Mouse (Mus musculus) ES-CJ7 (cell line): ENCODE measurements around the gene Icosl.
A peak's percentile ranks its signal among the peaks of the same experiment; 100 is the strongest.
"Not testable (repeated sequence)": the region's sequence is repeated elsewhere in the genome, so short reads cannot be mapped to it uniquely, and the experiment has no call there.

Experiments
- DNase-seq: peaks from one replicate; pipeline ENCODE4 v3.0.0; 2011; ENCODE audit warnings: low read depth, low spot score

The Icosl gene

DNA sequence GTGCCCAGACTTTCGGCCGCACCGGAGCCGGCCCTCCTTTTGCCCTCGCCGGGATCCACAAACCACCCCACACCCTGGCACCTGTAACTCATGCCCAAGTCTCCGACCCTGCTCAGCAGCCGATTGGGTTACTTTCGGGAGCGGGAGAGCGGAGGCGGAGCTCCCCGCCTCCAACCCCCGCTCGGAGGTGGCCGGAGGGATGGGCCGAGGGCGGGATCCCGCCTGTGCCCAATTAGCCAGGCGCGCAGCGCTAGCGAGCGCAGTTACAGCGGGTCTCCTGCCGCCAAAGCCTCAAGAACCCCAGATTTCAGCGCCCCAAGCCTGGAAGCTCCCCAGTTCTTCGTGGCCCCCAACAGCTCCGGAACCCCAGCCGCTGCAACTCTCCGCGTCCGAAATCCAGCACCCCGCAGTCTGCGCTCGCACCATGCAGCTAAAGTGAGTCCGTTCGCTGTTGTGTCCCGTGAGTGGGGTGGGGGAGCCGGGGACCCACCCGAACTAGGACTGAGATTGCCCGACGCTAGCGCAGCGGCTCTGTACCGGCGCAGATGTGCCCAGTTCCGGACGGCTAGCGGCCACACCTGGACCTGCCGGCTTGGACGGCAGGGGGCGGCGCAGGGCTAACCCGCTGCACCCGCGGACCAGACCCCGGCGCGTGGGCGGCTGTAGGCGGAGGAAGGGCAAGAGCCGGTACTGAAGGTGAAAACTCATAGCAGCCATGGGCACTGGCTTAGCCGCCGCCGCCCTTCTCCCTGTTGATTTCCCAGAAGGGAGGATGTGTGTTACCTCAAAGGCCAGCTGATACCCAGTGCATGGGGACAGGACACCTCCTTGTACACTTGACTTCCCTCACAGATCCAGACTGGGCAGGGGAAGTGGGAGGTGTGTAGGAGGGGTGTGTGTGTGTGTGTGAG lies at the start of gene Icosl:
Gene Icosl, plus strand, starts transcription at position 202 of the 911 bp plus-strand sequence.
- DNase-seq: peak; percentile 64

- not testable (repeated sequence) for DNase-seq
Measured at GRCm38 (mm10) chr10:78019984-78020383, 49.1 kb upstream of the Icosl start.

DNA sequence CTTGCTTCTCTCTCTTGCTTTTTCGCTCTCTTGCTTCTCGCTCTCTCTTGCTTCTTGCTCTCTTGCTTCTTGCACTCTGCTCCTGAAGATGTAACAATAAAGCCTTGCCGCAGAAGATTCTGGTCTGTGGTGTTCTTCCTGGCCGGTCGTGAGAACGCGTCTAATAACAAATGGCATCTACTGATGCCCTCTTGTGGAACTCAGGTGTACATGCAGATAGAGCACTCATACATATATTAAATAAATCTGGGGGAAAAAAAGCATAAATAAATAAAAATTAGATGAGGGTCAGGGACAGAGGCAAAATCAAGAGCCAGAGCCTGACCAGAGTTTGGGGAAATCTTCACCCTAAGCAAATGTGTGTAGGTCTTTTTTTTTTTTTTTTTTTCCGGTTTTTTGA lies 43.6 kb upstream of the Icosl start:
- DNase-seq: not testable (repeated sequence)

GRCm38 (mm10) chr10:78028129-78028528 lies 41.0 kb upstream of the Icosl start:
- peak; percentile 88 for DNase-seq

GRCm38 (mm10) chr10:78029080-78029479 lies 40.0 kb upstream of the Icosl start:
- DNase-seq: no peak

DNA sequence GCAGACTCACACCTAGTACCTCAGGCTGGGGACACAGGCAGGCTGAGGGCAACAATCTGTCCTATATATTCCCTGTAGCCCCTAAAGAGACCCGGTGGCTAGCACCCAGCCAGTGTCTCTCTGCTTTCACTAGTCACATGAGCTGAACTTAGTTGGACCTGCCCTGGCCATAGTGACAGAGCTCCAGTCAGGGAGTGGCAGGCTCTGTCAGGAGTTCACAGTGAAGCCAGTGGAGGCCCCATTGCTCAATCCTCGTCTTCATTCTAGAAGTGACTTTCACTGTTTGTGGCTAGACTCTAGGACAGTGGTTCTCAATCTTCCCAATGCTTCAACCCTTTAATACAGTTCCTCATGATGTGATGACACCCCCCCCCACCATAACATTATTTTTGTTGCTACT lies 37.1 kb upstream of the Icosl start:
- DNase-seq: no peak

DNA sequence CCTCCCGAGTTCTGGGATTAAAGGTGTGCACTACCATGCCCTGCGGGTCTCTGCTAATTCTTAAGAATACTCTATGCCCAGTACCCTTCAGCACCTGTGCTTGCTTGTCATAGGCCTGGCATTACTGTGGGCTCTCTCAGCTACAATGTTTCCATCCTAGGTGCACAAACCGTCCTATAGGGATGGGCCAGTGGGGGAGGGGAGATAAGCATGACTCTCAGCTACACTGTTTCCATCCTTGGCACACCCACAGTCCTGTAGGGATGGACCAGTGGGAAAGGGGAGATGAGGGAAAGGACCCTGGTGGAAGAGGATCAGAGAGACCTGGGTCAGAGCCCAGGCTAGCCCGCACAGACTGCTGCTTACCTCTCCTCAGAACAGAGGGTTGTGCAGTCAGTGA lies 32.0 kb upstream of the Icosl start:
- no peak for DNase-seq

GRCm38 (mm10) chr10:78041647-78042046 lies 27.5 kb upstream of the Icosl start, which contains the start of gene Dnmt3l:
Gene Dnmt3l (plus strand): TSS chr10:78041947.
- no peak for DNase-seq

DNA sequence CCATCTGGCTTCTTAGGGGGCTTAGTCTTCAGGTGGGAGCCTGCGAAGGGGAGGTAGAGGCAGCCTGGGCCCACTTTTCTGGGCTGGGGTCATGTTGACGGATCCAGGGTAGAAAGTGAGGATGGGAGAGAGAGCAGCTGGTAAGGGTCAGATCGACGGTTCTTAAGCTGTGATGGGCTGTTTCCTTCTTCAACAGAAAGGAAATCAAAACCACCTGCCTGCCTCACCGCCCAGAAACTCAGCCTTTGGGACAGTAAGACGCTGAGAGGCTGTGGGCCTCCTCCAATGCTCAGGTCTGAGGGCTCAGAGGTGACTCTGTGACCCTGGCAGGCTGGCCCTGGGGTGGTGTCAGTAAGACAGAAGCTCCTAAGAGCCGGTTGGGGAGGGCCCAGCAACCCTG lies 27.0 kb upstream of the Icosl start:
- no peak for DNase-seq

DNA sequence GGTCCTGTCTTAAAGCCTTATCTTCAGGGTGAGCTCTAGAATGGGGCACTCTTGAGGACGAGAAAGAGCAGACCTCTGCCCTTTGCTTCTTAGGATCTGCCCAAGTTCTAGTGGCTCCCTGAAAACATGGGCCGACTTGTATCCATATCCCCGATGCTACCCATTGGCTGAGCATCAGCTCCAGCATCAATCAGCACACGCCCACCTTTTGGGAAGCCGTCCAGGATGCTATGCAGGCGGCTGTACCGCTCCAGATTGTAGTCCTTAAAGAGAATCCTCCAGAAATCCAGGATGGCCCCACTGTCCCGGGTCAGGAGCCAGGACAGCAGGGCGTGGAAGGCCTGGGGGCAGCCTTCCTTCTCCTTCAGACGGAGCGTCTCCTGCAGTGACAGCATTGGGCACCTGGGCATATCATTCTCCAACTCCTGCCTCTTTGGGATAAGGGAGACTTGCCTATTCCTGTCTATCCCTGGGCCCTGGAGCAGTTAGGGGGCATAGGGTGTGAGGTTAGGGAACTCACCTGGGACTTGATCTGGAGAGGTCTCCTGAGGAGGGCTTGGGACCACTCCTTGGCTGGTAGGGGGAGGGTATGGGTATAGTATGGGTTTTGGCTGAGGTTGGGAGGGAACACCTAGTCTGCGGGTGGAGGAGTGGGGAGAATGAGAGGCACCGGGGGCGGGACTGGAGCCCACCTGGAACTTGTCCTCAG lies 26.3 kb upstream of the Icosl start:
- DNase-seq: no peak

- DNase-seq: peak; percentile 86
Measured at GRCm38 (mm10) chr10:78043406-78043836, 25.7 kb upstream of the Icosl start, which contains the start of gene Aire. Gene Aire (minus strand): TSS chr10:78043610.

GRCm38 (mm10) chr10:78044531-78044930 lies 24.6 kb upstream of the Icosl start:
- no peak for DNase-seq

- no peak for DNase-seq
Measured at GRCm38 (mm10) chr10:78046388-78046787, 22.7 kb upstream of the Icosl start.

DNA sequence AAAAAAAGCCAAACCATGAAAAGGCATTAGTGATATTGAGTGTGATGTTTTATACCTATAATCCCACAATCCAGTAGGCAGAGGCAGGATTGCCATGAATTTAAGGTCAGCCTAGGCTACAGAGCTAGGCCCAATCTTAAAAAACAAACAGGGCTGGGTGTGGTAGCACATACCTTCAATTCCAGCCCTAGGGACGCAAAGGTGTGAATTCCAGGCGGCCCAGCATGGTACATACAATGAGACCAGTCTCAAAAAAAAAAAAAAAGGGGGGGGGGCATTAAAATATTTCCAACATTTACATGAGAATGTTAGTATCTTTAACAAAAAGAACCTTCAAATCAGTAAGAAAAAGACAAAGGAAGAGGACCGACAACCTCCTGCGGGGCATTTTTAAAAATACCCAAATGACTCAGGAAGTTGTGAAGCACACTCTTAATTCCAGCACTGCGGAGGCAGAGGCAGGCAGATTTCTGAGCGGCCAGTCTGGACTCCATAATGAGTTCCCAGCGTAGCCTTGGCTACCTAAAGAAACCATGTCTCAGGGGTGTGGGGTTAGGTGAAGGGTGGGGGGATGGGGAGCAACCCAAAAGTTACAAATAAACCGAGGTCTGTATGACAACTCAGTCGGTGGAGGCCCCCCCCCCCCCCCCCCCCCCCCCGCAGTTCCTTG lies 20.9 kb upstream of the Icosl start:
- peak; percentile 91 for DNase-seq

GRCm38 (mm10) chr10:78049519-78050035 lies 19.5 kb upstream of the Icosl start:
- peak; percentile 89 for DNase-seq

DNA sequence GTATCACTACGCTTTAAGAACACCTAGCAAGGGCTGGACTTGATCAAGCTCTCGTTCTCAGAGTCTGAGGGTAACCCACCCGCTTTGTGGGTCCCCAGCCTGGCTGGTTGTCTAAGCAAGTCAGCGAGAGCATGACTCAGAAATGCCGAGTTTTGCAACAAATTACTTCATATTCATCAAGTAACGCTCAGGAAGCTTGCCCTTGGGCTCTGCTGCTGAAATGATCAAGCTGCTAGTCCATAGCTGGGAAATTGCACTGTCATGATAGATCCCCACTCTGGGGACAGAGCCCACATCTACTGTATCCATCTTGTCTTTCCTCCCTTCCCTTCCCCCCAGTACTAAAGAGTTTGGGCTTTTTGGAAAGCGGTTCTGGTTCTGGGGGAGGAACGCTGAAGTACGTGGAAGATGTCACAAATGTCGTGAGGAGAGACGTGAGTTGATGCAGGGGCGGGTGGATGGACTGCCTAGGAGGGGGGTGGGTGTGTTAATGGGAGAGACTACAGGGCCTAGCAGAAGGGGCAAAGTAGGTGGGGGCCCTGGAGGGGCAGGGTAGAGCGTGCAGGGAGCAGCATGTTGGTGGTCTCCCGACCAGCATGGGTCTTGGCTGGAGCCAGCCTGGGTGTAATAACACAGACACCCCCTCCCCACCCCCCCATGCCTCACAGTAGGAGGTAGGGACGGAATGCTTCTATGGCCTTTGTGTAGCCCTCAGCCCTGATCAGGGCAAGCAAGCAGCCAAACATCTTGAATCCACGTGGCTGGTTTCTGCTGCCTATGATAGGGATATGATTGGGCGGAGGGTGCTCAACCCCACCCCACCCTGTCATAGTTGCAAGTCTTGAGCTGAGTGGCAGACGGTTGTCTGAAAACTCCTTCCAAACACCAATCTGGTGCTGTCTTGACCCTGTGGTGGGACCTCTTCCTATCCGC lies 14.2 kb upstream of the Icosl start:
- DNase-seq: peak; percentile 54

- no peak for DNase-seq
Measured at GRCm38 (mm10) chr10:78057056-78057455, 12.0 kb upstream of the Icosl start.

DNA sequence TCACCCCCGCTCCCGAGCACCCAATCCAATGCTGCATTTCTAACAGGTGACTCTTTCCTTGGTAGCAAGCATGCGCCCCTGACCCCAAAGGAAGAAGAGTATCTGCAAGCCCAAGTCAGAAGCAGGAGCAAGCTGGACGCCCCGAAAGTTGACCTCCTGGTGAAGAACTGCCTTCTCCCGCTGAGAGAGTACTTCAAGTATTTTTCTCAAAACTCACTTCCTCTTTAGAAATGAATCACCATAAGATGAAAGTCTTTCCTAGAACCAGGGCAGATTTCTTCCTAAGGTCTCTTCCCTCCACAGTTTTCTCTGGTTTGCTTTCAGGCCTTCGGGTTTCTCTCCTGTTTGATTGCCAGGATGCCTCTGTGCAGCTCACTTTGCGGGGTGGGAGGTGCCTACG lies 6.0 kb upstream of the Icosl start:
- no peak for DNase-seq

GRCm38 (mm10) chr10:78067226-78067625 lies 1.9 kb upstream of the Icosl start:
- peak; percentile 70 for DNase-seq

DNA sequence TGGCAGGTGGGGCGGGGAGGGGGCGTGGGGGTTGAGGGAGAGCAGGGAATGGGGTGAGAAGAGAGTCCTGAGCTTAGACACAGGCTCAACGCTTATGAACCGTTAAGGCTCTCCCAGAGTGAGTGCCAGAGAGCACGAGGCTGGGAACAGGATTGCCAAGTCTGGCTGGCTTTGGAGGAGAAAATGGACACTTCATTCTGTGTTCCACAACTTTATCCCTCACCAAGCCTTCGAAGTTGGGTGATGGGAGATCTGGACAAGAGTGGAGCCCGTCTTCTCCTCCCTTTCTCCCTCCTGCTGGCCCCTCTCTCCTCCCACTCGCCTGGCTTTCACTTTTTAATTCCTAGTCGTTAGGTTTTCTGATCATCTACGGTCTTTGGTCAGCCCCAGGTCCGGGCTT lies 561 bp upstream of the Icosl start:
- no peak for DNase-seq

DNA sequence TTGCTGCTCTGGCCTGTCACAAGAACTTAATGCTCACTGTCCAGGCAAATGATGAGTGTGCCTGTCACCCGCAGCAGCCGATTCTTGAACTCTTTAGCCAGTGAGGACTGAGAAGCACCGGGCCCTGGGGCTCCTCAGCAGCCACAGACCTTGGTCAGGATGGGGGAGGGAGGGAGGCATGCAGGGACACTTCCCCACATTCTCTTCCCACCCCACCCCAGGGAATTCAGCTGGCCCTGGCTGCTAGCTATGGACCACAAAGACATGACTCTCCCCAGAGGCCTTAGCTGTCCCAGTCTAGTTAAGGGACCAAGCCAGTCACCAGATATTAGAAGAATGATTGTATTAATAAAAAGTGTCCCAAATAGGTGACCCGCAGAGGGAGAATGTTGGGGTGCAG lies 5.0 kb downstream of the Icosl start:
- no peak for DNase-seq
